Mouse (Mus musculus): ENCODE measurements around the gene Cttnbp2nl. TPM values are rescaled to one million over a fixed set of nuclear protein-coding genes. Genes with fewer than 3 reads are reported as not detected.

Gene Cttnbp2nl
- polyA plus RNA-seq, 1 experiment, result 28.8 TPM

GRCm38 (mm10) chr3:105012696-105013313, 40.1 kb downstream of the Cttnbp2nl start:
- DNase-seq (ENCODE audit: low read depth), result no peak
- TF ChIP-seq POLR2A (IDR thresholded peaks at IDR 0.05; ENCODE audit: borderline replicate concordance, extremely low read depth, insufficient read depth, insufficient read length, poor library complexity, severe bottlenecking) (no peak), CTCF (IDR thresholded peaks at IDR 0.05; ENCODE audit: borderline replicate concordance, extremely low read depth, insufficient read depth, insufficient read length) (no peak)

GRCm38 (mm10) chr3:105011883-105012282, 41.1 kb downstream of the Cttnbp2nl start:
- TF ChIP-seq POLR2A (IDR thresholded peaks at IDR 0.05; ENCODE audit: borderline replicate concordance, extremely low read depth, insufficient read depth, insufficient read length, poor library complexity, severe bottlenecking), result no peak
- DNase-seq (ENCODE audit: low read depth), result no peak

- TF ChIP-seq POLR2A (IDR thresholded peaks at IDR 0.05; ENCODE audit: borderline replicate concordance, extremely low read depth, insufficient read depth, insufficient read length, poor library complexity, severe bottlenecking) (no peak), CTCF (IDR thresholded peaks at IDR 0.05; ENCODE audit: borderline replicate concordance, extremely low read depth, insufficient read depth, insufficient read length) (no peak)
- no peak for DNase-seq (ENCODE audit: low read depth)
These were observed 42.1 kb downstream of the Cttnbp2nl start for GRCm38 (mm10) chr3:105010681-105011339.

- TF ChIP-seq CTCF (IDR thresholded peaks at IDR 0.05; ENCODE audit: borderline replicate concordance, extremely low read depth, insufficient read depth, insufficient read length) (no peak), POLR2A (IDR thresholded peaks at IDR 0.05; ENCODE audit: borderline replicate concordance, extremely low read depth, insufficient read depth, insufficient read length, poor library complexity, severe bottlenecking) (no peak)
- no peak for DNase-seq (ENCODE audit: low read depth)
These were observed 44.9 kb downstream of the Cttnbp2nl start for GRCm38 (mm10) chr3:105008070-105008469.

- TF ChIP-seq POLR2A (IDR thresholded peaks at IDR 0.05; ENCODE audit: borderline replicate concordance, extremely low read depth, insufficient read depth, insufficient read length, poor library complexity, severe bottlenecking), result no peak
- TF ChIP-seq CTCF (IDR thresholded peaks at IDR 0.05; ENCODE audit: borderline replicate concordance, extremely low read depth, insufficient read depth, insufficient read length), result no peak
- DNase-seq (ENCODE audit: low read depth), result no peak
These were observed 46.8 kb downstream of the Cttnbp2nl start for GRCm38 (mm10) chr3:105006101-105006500.

GRCm38 (mm10) chr3:105005561-105006065, 47.3 kb downstream of the Cttnbp2nl start:
- DNase-seq (ENCODE audit: low read depth), result no peak
- TF ChIP-seq CTCF (IDR thresholded peaks at IDR 0.05; ENCODE audit: borderline replicate concordance, extremely low read depth, insufficient read depth, insufficient read length) (no peak), POLR2A (IDR thresholded peaks at IDR 0.05; ENCODE audit: borderline replicate concordance, extremely low read depth, insufficient read depth, insufficient read length, poor library complexity, severe bottlenecking) (no peak)

- no peak for DNase-seq (ENCODE audit: low read depth)
- TF ChIP-seq CTCF (IDR thresholded peaks at IDR 0.05; ENCODE audit: borderline replicate concordance, extremely low read depth, insufficient read depth, insufficient read length) (no peak), POLR2A (IDR thresholded peaks at IDR 0.05; ENCODE audit: borderline replicate concordance, extremely low read depth, insufficient read depth, insufficient read length, poor library complexity, severe bottlenecking) (no peak)
These were observed 47.9 kb downstream of the Cttnbp2nl start for GRCm38 (mm10) chr3:105005011-105005410.

GRCm38 (mm10) chr3:105003960-105004463, 48.9 kb downstream of the Cttnbp2nl start:
- TF ChIP-seq CTCF (IDR thresholded peaks at IDR 0.05; ENCODE audit: borderline replicate concordance, extremely low read depth, insufficient read depth, insufficient read length), result no peak
- no peak for TF ChIP-seq POLR2A (IDR thresholded peaks at IDR 0.05; ENCODE audit: borderline replicate concordance, extremely low read depth, insufficient read depth, insufficient read length, poor library complexity, severe bottlenecking)
- peak; percentile 77 for DNase-seq (ENCODE audit: low read depth)

- TF ChIP-seq CTCF (IDR thresholded peaks at IDR 0.05; ENCODE audit: borderline replicate concordance, extremely low read depth, insufficient read depth, insufficient read length), result no peak
- no peak for TF ChIP-seq POLR2A (IDR thresholded peaks at IDR 0.05; ENCODE audit: borderline replicate concordance, extremely low read depth, insufficient read depth, insufficient read length, poor library complexity, severe bottlenecking)
- no peak for DNase-seq (ENCODE audit: low read depth)
These were observed 51.6 kb downstream of the Cttnbp2nl start for GRCm38 (mm10) chr3:105001374-105001773.

GRCm38 (mm10) chr3:105000561-105000960, 52.4 kb downstream of the Cttnbp2nl start:
- TF ChIP-seq CTCF (IDR thresholded peaks at IDR 0.05; ENCODE audit: borderline replicate concordance, extremely low read depth, insufficient read depth, insufficient read length), result no peak
- DNase-seq (ENCODE audit: low read depth), result no peak

GRCm38 (mm10) chr3:104997563-104997962, 55.4 kb downstream of the Cttnbp2nl start:
- no peak for TF ChIP-seq CTCF (IDR thresholded peaks at IDR 0.05; ENCODE audit: borderline replicate concordance, extremely low read depth, insufficient read depth, insufficient read length)
- no peak for TF ChIP-seq POLR2A (IDR thresholded peaks at IDR 0.05; ENCODE audit: borderline replicate concordance, extremely low read depth, insufficient read depth, insufficient read length, poor library complexity, severe bottlenecking)
- DNase-seq (ENCODE audit: low read depth), result no peak

GRCm38 (mm10) chr3:104995707-104996106, 57.2 kb downstream of the Cttnbp2nl start:
- DNase-seq (ENCODE audit: low read depth), result no peak
- TF ChIP-seq CTCF (IDR thresholded peaks at IDR 0.05; ENCODE audit: borderline replicate concordance, extremely low read depth, insufficient read depth, insufficient read length) (no peak), POLR2A (IDR thresholded peaks at IDR 0.05; ENCODE audit: borderline replicate concordance, extremely low read depth, insufficient read depth, insufficient read length, poor library complexity, severe bottlenecking) (no peak)
